Mouse (Mus musculus) WW6 (cell line): ENCODE measurements at regions not wholly inside any gene's neighbourhood (a gene's known extent, or its start where the extent isn't known, plus 50 kb on each side); places are given as distances from the start of the nearest gene placed in this dataset.

ENCODE experiments used
- DNase-seq: peaks from one replicate; pipeline ENCODE4 v3.0.0-alpha.2; 2013; ENCODE audit warnings: low read depth, low spot score

DNA sequence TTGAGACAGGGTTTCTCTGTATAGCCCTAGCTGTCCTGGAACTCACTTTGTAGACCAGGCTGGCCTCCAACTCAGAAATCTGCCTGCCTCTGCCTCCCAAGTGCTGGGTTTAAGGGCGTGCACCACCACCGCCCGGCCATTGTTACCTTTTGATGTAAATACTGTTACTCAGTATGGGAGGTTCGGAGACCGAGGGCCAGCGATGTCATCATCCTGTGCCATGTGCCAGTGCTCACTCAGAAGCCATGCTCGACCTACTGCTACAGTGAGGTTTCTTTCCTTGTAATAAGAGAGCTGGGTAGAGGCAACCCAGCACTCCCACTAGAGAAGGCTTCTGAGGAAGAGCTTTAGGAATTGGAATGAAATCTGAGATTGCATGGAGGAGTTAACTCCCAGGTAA lies 191.6 kb upstream of the Tgfbr2 start:
- no peak for DNase-seq

DNA sequence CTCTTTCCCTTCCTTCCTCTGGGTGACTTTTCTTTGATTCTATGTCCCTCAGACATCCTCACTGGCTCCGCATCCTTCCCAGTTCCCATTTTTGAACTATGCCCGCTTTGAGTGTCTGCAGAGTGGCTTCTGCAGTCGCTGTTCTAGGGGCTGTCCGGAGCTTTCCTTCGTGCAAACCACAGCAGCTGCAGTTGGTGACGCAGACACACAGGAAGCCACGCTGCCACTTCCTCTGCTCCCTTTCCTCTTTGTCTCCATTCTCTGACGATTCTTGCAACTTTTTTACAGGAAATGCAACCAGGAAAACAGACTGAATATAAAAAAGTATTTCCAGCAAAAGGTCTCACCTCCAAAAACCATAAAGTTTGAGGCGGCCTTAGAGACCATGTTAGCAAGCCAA lies 191.0 kb upstream of the Tgfbr2 start:
- DNase-seq = no peak

DNA sequence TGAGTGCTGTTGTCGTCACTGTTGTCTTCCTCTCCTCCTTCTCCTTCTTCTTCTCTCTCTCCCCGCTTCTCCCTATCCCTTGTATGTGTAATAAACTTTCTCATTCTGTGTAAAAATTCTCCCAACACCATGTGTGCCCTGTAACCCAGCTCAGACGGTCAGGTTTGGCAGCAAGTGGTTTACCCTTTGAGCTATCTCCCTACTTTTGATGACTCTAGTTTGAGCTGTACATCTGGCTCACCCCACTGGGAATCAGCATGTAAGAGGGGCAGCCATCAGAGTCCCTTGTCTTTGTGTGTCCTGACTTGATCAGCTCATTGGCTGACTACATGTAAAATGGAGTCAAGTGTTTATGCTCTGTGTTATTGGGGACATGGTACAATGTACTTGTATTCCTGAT lies 190.5 kb upstream of the Tgfbr2 start:
- DNase-seq = no peak

GRCm38 (mm10) chr9:116365016-116365685 lies 190.0 kb upstream of the Tgfbr2 start:
- DNase-seq = no peak

DNA sequence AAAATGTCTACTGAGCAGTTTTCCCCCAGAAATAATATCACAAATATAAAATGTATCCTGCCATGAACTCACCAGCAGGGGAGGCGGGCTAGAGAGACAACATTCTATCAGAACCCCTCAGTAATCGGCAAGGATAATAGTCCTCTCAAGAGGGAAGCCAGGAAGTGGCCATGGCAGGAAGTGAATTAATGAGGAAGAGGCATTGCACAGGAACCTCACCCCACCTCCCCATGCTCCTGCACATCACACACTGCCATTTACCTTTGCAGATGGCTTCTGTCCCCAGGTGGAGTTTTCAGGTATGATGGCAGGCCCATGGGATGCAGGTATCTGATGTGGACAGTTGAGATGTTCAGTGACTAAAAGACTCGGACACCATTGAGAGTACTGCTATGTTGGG lies 185.9 kb upstream of the Tgfbr2 start:
- no peak for DNase-seq

DNA sequence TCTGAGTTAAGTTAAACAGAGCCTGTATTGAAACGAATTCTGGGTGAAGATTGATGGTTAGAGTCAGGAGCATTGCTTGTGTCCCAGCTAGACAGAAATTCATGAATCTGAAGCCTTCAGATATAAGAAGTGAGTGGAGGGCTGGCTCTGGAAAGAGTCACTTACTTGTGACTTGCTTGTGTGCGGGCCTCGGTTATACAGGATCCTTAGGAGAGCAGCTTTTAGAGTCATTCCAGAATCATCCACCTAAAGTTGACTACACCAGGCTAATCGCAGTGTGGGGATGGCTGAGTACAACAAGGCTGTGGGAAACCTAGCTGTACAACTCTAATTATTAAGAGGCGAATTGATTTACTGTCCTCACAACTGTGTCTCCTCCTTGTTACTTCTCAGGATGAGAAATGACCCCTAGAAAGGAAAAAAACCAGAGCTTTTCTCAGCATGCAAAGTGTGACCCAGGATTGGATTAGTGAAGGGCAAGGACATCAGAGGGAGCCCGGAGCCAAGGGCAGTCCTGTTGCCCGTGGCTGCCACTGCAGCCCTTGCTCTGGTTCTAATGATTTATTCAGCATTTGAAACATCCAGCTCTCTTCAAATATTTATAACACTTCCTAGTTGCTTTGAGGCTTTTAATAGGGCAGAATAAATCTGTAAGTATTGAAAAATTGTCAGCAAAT lies 179.0 kb upstream of the Tgfbr2 start:
- DNase-seq = no peak

- DNase-seq = no peak
These were observed 177.8 kb upstream of the Tgfbr2 start for GRCm38 (mm10) chr9:116352801-116353494.

- no peak for DNase-seq
These were observed 175.8 kb upstream of the Tgfbr2 start for GRCm38 (mm10) chr9:116350804-116351547.

GRCm38 (mm10) chr9:116347021-116347420 lies 171.9 kb upstream of the Tgfbr2 start:
- DNase-seq = no peak

DNA sequence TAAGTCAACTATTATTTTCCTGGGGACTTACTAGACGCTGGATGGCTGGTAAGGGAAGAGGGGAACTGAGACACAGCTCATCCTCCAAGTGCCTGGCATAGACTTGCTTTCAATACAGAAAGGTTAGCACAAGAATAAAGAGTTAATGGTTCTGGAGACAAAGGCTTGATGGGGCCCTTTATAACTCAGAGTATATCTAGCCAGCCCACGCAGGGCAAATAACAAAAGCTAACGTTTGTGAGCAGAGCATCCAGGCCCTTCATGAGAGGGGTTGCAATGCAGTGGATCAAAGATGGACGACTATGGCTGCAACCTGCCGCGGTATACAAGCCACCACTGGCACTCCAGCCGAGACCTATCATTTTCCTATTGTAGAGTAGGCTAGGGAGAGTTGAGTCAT lies 171.3 kb upstream of the Tgfbr2 start:
- no peak for DNase-seq

DNA sequence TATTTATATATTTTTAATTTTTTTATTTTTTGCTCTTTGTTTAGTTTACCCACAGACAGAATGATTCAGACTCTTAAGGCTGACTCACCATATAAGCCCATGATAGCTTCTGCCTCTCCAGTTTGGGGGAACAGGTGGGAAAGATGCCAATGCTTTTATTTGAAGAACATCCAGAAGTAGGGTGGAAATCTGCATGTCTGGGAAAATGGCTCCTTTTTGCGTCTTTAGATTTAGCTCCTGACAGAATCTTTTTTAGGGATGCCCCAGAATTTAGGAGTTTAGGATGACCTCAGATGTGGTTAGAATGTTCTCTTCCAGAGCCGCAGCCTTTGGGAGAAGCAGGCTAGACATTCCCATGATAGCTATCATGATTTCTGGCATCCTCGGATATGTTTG lies 167.9 kb upstream of the Tgfbr2 start:
- DNase-seq = no peak

- no peak for DNase-seq
These were observed 167.4 kb upstream of the Tgfbr2 start for GRCm38 (mm10) chr9:116342446-116343085.

GRCm38 (mm10) chr9:116342009-116342408 lies 166.8 kb upstream of the Tgfbr2 start:
- DNase-seq = no peak

DNA sequence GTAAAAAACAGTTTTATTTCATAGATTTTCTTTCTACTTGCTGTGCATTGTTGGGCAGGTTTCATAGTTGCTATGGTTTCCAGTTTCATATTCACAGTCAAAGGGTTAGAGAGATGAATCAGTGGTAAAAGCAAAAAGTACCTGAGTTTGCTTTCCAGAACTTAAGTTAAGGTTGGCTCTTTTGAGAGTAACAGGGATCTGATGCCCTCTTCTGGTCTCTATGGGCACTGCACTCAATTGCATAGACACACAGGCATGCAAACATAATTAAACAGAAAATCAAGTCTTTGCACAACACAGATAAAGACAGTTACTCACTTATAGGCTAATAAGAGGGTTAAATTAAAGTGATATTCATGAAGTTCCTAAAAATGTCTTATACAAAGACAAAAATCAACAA lies 165.8 kb upstream of the Tgfbr2 start:
- DNase-seq = no peak

GRCm38 (mm10) chr9:116338729-116339100 lies 163.6 kb upstream of the Tgfbr2 start:
- DNase-seq = no peak

- DNase-seq = no peak
These were observed 163.1 kb upstream of the Tgfbr2 start for GRCm38 (mm10) chr9:116338093-116338728.

- no peak for DNase-seq
These were observed 162.4 kb upstream of the Tgfbr2 start for GRCm38 (mm10) chr9:116337446-116338010.

DNA sequence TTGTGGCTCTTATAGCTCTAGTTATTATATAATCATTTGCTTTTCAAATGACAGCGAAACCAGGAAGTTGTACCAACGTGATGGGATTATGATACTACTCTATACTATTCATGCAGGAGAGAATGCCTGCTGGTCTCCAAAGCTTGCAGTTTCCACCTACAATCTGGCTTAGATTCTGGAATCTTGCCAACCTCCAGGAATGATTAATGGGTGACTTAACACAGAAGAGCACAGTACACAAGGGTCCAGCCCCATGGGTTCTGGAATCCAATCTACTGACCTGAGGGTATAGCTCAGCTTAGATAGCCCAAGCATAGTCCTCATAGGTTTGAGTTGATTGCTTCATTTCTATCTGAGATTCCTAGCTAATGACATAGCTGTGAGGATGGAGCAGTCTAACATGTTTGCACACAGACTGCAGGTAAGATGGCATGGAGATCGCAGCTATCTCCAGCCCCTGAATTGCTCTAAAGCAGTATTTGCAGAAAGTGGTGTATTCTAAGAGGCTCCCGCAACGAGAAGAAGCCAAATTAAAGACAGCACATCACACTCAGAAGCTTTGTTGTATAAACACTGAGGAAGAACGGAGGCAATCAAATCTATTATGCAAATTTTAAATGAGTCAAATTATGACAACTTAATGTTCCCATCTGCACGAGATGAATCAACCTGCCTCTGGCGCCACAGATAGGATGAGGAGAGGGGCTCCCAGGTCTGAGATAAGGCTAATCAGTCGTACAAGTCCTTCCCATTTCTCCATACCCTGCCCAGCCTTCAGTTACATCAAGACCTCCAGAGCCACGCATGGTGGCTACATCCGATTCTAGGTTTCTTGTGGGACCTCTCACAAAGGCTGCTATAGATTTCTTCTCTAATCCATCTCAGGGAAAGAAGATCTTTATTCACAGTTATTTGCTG lies 160.7 kb upstream of the Tgfbr2 start:
- no peak for DNase-seq

GRCm38 (mm10) chr9:116333956-116334463 lies 158.8 kb upstream of the Tgfbr2 start:
- no peak for DNase-seq
